Mouse (Mus musculus): ENCODE measurements at regions not wholly inside any gene's neighbourhood (a gene's known extent, or its start where the extent isn't known, plus 50 kb on each side); places are given as distances from the start of the nearest gene placed in this dataset.

- H3K4me2 ChIP-seq (replicated peaks; ENCODE audit: low read depth) = no peak overlapping the region
- no peaks in the 10 kb centered on the region for H3K9me3 ChIP-seq (ENCODE audit: control insufficient read depth, low read length)
- ATAC-seq (ENCODE audit: low FRiP score, low TSS enrichment) = no peak
- H3K27me3 ChIP-seq (ENCODE audit: control insufficient read depth, insufficient read depth, low read length) = no peaks in the 10 kb centered on the region
- no peak overlapping the region for H3K27ac ChIP-seq (replicated peaks)
- H3K36me3 ChIP-seq (ENCODE audit: control insufficient read depth, insufficient read depth, low read length) = no peaks in the 10 kb centered on the region
- DNase-seq (ENCODE audit: low spot score) = no peak
- TF ChIP-seq EP300 (optimal IDR thresholded peaks at IDR 0.05) (no peak), CTCF (IDR thresholded peaks at IDR 0.05; ENCODE audit: low read depth) (no peak)
- 70% methylated on average over 7 of the region's 7 CpGs for WGBS
- H3K4me1 ChIP-seq (replicated peaks; ENCODE audit: control insufficient read depth, insufficient read depth) = no peaks in the 10 kb centered on the region
- no peak overlapping the region for H3K4me3 ChIP-seq (ENCODE audit: low read depth, low read length)
- no peak overlapping the region for H3K9ac ChIP-seq (ENCODE audit: low read length)
Observed at GRCm38 (mm10) chr15:11742820-11743219, 164.3 kb downstream of the Npr3 start.

DNA sequence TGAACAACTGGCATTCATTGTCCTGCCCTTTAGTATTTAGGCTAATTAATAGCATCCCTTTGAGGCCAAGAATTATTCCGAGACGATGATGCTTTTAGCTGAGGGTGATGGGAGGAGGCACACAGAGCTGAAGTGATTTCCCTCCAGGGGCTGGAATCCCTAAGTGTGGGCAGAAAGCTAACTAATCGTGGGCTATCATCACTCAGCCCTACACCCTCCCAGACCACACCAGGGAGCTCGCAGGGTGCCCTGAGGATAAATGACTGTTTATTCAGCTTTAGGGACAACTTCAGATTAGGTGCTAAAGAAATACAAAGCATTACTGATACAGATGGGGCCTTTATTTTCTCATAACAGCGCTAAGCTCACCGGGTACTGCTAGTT lies 164.7 kb downstream of the Npr3 start:
- Histone ChIP-seq H3K36me3 (ENCODE audit: control insufficient read depth, insufficient read depth, low read length) (no peaks in the 10 kb centered on the region), H3K4me2 (replicated peaks; ENCODE audit: low read depth) (no peak overlapping the region), H3K27me3 (ENCODE audit: control insufficient read depth, insufficient read depth, low read length) (no peaks in the 10 kb centered on the region), H3K9ac (ENCODE audit: low read length) (no peak overlapping the region), H3K4me3 (ENCODE audit: low read depth, low read length) (no peak overlapping the region), H3K9me3 (ENCODE audit: control insufficient read depth, low read length) (no peaks in the 10 kb centered on the region), H3K4me1 (replicated peaks; ENCODE audit: control insufficient read depth, insufficient read depth) (no peaks in the 10 kb centered on the region), H3K27ac (replicated peaks) (no peak overlapping the region)
- TF ChIP-seq CTCF (IDR thresholded peaks at IDR 0.05; ENCODE audit: low read depth) (no peak), EP300 (optimal IDR thresholded peaks at IDR 0.05) (no peak)
- ATAC-seq (ENCODE audit: low FRiP score, low TSS enrichment) = no peak
- WGBS = 31% methylated on average over 6 of the region's 6 CpGs
- no peak for DNase-seq (ENCODE audit: low spot score)

GRCm38 (mm10) chr15:11741598-11742345 lies 165.3 kb downstream of the Npr3 start:
- H3K36me3 ChIP-seq (ENCODE audit: control insufficient read depth, insufficient read depth, low read length) = no peaks in the 10 kb centered on the region
- H3K4me1 ChIP-seq (replicated peaks; ENCODE audit: control insufficient read depth, insufficient read depth) = no peaks in the 10 kb centered on the region
- H3K4me2 ChIP-seq (replicated peaks; ENCODE audit: low read depth) = no peak overlapping the region
- H3K27me3 ChIP-seq (ENCODE audit: control insufficient read depth, insufficient read depth, low read length) = no peaks in the 10 kb centered on the region
- no peak overlapping the region for H3K9ac ChIP-seq (ENCODE audit: low read length)
- H3K4me3 ChIP-seq (ENCODE audit: low read depth, low read length) = no peak overlapping the region
- no peak for TF ChIP-seq CTCF (IDR thresholded peaks at IDR 0.05; ENCODE audit: low read depth)
- H3K27ac ChIP-seq (replicated peaks) = no peak overlapping the region
- DNase-seq (ENCODE audit: low spot score) (no peak), ATAC-seq (ENCODE audit: low FRiP score, low TSS enrichment) (no peak; the same call in 1 of the 2 replicates)
- 39% methylated on average over 18 of the region's 18 CpGs for WGBS
- H3K9me3 ChIP-seq (ENCODE audit: control insufficient read depth, low read length) = no peaks in the 10 kb centered on the region

GRCm38 (mm10) chr15:11737436-11738000 lies 169.6 kb downstream of the Npr3 start:
- 49% methylated on average over 4 of the region's 4 CpGs for WGBS
- no peak for DNase-seq (ENCODE audit: low spot score)
- H3K4me1 ChIP-seq (replicated peaks; ENCODE audit: control insufficient read depth, insufficient read depth) = no peaks in the 10 kb centered on the region
- no peak overlapping the region for H3K4me2 ChIP-seq (replicated peaks; ENCODE audit: low read depth)
- no peaks in the 10 kb centered on the region for H3K36me3 ChIP-seq (ENCODE audit: control insufficient read depth, insufficient read depth, low read length)
- ATAC-seq (ENCODE audit: low FRiP score, low TSS enrichment) = no peak
- H3K4me3 ChIP-seq (ENCODE audit: low read depth, low read length) = no peak overlapping the region
- no peaks in the 10 kb centered on the region for H3K27me3 ChIP-seq (ENCODE audit: control insufficient read depth, insufficient read depth, low read length)
- H3K9ac ChIP-seq (ENCODE audit: low read length) = no peak overlapping the region
- H3K27ac ChIP-seq (replicated peaks) = no peak overlapping the region
- H3K9me3 ChIP-seq (ENCODE audit: control insufficient read depth, low read length) = no peaks in the 10 kb centered on the region
- TF ChIP-seq EP300 (optimal IDR thresholded peaks at IDR 0.05) = no peak
- no peak for TF ChIP-seq CTCF (IDR thresholded peaks at IDR 0.05; ENCODE audit: low read depth)

DNA sequence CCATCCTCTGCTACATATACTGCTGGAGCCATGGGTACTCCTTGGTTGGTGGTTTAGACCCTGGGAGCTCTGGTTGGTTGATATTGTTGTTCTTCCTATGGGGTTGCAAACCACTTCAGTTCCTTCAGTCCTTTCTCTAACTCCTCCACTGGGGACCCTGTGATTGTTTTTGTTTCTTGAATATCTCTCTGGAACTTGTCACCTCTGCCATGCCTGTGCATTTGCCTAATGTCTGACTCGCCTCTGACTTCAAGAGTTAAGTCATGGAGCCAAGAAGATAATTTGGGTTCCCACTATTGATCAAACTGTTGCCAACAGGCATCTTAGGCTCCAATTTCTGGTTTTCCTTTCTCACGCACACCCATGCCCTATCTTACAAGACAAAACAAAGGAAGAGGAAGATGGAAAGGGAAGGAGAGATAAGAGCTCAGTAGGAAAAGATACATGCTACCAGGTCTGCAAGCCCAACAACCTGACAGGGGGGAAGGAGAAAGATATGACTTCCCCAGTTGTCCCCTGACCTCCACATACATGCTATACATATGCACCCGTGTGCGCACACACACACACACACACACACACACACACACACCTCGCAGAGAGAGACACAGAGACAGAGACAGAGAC lies 172.3 kb downstream of the Npr3 start:
- TF ChIP-seq EP300 (optimal IDR thresholded peaks at IDR 0.05) (no peak), CTCF (IDR thresholded peaks at IDR 0.05; ENCODE audit: low read depth) (no peak)
- Histone ChIP-seq H3K36me3 (ENCODE audit: control insufficient read depth, insufficient read depth, low read length) (no peaks in the 10 kb centered on the region), H3K27ac (replicated peaks) (no peak overlapping the region), H3K9ac (ENCODE audit: low read length) (no peak overlapping the region), H3K4me2 (replicated peaks; ENCODE audit: low read depth) (no peak overlapping the region), H3K4me1 (replicated peaks; ENCODE audit: control insufficient read depth, insufficient read depth) (no peaks in the 10 kb centered on the region), H3K9me3 (ENCODE audit: control insufficient read depth, low read length) (no peaks in the 10 kb centered on the region), H3K27me3 (ENCODE audit: control insufficient read depth, insufficient read depth, low read length) (no peaks in the 10 kb centered on the region), H3K4me3 (ENCODE audit: low read depth, low read length) (no peak overlapping the region)
- no peak for DNase-seq (ENCODE audit: low spot score)
- 84% methylated on average over 5 of the region's 5 CpGs for WGBS
- no peak for ATAC-seq (ENCODE audit: low FRiP score, low TSS enrichment)

DNA sequence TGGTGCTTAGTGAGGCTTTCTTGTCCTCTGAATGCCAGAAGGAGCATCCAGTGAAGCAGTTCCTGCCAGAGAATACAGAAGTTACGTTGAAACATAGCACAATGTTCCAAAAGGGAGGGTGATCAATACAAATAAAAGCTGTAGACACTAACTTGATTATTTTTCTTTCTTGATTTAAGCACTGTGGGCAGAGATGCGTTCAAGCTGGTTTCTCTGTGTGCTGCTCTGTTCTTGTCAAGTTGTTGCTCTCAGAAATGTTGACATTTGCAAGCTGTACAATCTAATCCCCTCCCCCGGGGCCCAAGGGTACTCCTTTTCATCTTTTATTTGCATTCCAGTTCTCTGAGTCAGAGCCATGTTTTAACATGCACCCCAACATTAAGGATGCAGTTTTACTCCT lies 177.7 kb downstream of the Npr3 start:
- DNase-seq (ENCODE audit: low spot score) = no peak
- Histone ChIP-seq H3K4me3 (ENCODE audit: low read depth, low read length) (no peak overlapping the region), H3K4me1 (replicated peaks; ENCODE audit: control insufficient read depth, insufficient read depth) (no peaks in the 10 kb centered on the region), H3K9me3 (ENCODE audit: control insufficient read depth, low read length) (no peaks in the 10 kb centered on the region), H3K9ac (ENCODE audit: low read length) (no peak overlapping the region), H3K27me3 (ENCODE audit: control insufficient read depth, insufficient read depth, low read length) (no peaks in the 10 kb centered on the region), H3K36me3 (ENCODE audit: control insufficient read depth, insufficient read depth, low read length) (no peaks in the 10 kb centered on the region), H3K4me2 (replicated peaks; ENCODE audit: low read depth) (no peak overlapping the region), H3K27ac (replicated peaks) (no peak overlapping the region)
- no peak for ATAC-seq (ENCODE audit: low FRiP score, low TSS enrichment)
- WGBS = 12% methylated on average over 3 of the region's 3 CpGs
- no peak for TF ChIP-seq EP300 (optimal IDR thresholded peaks at IDR 0.05)

All from stomach, postnatal 0 days (tissue).